Mouse (Mus musculus): ENCODE data around the gene Gm1043.

Gm1043 gene

DNA sequence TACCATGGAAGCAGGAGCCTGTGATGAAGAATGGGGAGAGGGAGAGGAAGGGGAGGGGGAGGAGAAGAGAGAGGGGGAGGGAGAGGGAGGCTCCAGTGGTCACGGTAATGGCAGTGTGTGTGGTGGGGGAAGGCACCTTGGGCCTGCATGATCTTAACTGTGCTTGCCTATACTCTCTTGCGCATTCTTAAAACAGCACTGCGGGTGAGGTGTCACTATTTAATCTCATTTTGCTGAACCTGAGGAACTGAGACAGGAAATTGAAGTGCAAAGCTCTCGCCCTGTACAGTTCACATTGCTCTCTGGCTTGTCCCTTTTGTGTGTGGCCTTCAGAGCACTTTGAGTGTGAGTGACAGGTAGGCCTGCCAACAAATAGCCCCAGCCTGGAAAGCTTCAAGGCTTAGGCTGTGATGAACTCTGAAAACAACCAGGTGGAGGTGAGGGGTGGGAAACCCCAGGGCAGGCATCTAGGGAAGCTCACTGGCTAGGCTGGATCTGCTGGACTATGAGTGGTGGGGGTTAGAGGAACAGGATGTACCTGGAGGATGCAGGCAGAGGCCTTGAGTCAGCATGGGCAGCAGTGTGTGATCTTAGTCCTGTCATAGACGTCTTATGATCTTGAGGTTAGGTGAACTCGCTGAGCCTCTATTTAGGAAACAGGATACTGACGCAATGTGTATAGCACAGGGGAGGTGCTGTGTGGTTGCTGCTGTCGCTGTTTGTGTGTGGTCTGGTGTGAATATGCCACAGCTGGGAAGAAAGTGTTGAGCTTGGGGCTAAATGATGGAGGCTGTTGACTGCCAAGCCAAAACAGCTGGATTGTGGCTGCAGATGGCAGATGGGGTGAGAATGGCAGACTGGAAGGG is 18.2 kb upstream of the Gm1043 start:
- DNase-seq (ENCODE audit: low read depth): peak; percentile 92

DNA sequence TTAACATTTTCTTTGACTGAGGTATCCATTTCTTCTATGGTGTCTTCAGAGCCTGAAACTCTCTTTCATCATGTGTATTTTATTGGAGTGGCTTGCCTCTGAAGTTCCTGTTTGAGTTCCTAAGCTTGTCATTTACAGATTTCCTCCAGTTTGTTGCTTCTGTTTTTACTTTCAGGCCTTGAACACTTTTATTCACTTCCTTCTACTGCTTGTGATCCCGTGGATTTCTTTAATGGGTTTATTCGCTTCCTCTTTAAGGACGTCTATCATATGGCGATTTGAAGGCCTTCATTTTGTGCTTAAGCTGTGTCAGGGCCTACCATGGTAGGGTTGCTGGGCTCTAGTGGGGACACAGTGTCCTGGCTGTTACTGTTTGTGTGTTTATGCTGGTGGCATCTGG is 11.5 kb upstream of the Gm1043 start:
- DNase-seq (ENCODE audit: low read depth): no peak

DNA sequence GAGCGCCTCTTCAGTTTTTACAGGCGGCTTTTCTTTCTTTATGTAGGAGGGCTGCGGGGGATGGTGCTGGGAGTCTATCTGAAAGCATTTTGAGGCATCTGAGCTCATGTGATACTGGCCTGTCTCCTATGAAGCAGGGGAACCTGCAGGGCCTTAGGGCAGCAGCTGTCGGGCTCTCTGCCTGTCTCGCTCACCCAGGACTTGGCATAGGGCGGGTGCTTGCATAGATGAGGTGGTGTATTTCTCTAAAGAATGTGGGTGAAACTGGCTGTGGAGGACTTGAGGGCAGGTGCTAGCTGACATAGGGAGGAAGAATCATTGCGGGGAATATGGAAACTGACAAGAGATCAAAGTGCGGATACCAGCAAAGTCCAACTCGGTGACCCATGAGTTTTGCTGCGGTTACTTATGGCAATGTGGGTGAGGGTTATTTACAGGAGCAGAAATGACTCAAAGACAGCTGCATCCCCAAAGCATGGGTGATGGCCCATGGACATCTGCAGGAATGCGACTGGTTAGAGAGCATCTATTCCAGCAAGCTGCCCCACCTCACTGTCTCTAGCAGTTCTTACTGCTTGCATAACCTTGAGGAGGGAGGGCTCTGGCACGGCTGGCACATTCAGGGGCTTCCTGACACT is 8.4 kb upstream of the Gm1043 start:
- DNase-seq (ENCODE audit: low read depth): no peak

DNA sequence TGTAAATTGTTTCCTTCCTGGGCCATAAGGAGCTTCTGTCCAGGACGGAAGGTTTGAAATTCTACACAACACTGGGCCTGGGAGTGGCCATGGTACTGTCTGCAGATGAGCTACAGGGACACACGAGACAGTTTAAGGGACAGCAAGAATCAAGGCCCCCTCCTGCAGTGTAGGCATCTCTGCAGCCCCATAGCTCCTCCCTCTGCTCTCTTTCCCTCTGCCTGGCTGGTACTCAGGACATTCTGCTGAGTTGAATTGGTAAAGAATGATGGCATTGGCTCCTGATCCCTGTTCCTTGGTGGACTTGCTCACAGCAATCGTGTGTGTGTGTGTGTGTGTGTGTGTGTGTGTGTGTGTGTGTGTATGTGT is 7.9 kb upstream of the Gm1043 start:
- DNase-seq (ENCODE audit: low read depth): no peak

DNA sequence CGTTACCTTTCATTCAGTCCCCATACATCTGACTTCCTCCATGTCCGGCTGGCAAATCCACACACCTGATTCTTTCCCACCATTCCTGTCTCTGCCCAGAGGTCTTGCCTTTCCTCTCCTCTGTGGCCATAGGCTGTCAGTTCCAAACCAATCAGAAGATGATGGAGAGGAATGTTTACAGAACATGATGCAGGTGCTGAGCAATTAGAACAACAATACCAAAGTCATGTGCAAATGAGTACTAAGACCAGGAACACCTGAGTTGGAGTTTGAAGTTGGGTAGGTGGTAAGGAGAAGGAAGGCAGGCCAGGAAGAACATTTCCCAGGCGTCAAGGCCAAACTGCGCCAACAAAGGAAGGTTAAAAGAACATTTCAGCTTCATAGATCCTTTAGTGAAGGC is 5.7 kb upstream of the Gm1043 start:
- no peak for DNase-seq (ENCODE audit: low read depth)

DNA sequence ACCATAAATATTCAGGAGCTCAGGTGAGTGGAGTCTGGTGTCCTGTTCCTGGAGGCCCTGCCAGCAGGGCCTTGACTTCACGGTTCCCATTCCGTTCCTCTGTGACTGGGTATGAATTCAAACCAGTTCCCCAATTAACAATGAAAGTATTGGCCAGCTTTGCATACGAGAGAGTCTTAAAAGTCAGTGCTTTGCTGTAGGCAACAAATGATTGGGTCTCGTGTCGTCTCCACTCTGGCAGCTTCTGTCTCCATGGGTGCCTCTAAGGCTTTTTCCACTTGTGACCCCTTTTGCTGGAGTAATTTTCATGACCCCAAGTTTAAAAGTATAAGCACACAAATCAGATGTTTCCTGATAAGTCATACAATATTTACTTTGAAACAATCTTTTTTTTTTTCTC is 4.6 kb upstream of the Gm1043 start:
- DNase-seq (ENCODE audit: low read depth): no peak

DNA sequence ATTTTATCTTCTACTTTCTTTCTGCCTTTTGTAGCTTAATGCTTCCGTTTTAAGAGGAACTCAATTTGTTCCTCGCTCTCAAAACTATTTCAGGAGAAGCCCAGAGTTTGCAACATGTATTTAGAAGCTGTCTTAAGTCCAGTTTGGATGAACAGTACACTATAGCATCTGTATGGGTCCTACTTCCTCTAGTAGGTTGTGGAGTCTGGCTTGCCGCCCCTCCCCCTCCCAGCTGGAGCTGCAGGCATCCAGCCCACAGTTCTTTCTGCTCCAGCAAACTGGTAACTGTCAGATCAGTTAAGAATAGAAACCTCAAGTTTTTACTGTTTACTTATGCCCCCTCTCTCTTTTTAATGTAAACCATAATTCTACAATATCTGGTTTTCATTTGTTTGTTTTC is 2.8 kb upstream of the Gm1043 start:
- DNase-seq (ENCODE audit: low read depth): peak; percentile 47

DNA sequence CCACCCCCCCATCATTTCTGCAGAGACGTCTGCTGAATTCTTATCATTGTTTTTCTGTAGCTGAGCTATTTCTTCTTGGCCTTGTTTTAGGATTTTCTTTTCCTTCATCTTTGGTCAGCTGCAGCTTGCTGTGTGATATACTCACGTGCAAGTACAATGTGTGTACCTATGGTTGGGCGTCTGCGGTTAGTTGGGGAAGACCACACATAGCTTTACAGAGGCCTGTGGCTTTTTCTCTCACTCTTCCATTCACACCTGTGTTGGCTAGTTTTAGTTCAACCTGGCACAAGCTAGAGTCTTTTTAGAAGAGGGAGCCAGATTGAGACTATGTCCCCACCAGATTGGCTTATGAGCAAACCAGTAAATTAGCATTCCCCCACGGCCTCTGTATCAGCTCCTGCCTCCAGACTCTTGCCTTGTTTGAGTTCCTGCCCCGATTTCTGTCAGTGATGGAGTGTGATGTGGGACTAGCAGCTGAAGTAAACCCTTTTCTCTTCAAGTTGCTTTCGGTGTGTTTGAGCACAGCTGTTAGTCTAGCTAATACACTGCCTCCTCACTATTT is 1.9 kb upstream of the Gm1043 start:
- DNase-seq (ENCODE audit: low read depth): peak; percentile 41

DNA sequence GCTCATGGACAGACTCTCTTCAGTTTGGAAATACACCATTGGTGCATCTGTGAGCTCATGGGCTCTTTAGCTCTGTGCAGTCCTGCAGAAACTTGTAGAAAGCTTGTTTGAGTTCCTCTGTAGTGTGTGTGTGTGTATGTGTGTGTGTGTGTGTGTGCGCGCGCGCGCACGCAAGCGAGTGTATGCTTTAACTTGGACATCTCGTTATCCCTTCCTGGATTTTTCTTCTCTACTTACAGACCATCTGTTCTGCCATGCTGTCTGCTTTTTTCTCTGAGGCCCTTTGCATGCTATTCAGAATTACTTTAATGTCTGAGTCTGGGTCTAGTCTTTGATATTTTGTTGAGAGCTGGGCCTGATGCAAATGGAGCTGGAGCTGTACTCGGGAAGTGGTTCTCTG is 1.3 kb upstream of the Gm1043 start:
- DNase-seq (ENCODE audit: low read depth): no peak

DNA sequence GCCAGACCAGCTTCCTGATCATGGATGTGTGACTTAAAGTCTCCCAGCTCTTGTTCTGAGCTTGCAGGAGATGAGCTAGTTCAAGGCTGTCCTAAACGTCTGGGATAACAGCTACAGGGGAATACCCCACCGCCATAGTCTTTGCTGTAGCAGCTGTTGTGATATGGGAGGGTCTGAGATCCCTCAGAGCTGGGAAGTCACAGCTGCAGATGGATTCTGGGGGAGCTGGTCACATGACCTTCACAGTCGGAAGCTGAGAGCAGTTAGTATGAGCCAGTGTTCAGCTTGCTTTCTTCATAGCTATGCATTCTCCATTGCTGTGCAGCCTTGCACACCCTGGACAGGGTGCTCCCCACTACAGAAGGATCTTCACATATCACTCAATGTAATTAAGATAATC is 748 bp downstream of the Gm1043 start:
- DNase-seq (ENCODE audit: low read depth): no peak

DNA sequence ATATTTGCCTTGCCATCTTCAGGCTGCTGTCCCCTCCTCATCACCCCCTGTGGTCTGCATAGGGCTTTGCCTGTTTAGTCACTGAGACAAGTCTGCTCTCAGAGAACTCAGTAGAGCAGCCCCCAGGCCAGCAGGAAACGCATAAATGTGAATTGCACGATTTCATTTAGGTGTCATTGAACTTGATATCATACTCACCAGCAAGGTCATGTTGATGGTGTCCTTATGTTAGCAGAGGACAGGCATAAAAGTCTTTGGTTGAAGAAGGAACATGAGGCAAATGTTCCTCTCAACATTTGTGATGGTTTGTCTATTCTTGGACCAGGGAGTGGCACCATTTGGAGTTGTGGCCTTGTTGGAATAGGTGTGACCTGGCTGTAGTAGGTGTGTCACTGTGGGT is 2.6 kb downstream of the Gm1043 start:
- DNase-seq (ENCODE audit: low read depth): no peak

DNA sequence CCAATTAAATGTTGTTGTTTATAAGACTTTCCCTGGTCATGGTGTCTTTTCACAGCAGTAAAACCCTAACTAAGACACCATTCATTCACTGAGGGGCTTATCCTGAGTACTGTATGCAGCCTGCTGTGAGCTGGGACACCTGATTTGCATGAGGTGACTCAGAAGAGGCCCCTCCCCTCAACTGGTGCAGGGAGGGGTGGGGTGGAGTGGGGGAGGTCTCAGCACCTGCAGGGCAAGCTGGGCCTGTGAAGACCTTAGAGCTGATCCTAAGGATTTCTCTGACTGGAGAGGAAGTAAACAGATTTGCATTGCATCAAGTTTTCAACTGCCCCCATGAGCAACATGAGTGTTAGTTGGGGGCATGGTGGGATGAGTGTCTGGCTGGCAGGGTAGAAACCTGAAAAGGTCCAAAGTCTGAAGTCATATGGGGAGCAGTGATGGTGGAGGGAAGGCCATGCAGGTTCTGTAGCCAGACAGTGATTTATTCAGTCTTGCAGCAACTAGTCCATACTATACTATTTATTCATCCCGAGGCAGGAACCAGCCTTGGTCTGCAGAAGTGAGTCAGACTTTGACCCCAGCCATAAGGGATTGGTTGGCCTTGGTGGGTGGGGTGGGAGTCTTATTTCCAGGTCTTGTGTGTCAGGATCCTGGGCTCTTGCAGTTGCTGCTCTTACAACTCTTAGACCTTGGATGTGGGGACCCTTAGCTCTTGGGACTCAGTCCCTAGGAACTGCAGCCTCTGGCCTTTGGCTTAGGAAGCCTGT is 3.4 kb downstream of the Gm1043 start:
- no peak for DNase-seq (ENCODE audit: low read depth)

DNA sequence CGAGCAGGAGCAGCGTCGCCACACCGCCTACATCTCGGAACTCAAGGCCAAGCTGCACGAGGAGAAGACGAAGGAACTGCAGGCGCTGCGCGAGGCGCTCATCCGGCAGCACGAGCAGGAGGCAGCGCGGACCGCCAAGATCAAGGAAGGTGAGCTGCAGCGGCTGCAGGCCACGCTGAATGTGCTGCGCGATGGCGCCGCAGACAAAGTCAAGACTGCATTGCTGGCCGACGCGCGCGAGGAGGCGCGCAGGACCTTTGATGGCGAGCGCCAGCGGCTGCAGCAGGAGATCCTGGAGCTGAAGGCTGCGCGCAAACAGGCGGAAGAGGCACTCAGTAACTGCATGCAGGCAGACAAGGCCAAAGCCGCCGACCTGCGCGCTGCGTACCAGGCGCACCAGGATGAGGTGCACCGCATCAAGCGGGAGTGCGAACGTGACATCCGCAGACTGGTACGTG is 6.0 kb downstream of the Gm1043 start:
- no peak for DNase-seq (ENCODE audit: low read depth)

DNA sequence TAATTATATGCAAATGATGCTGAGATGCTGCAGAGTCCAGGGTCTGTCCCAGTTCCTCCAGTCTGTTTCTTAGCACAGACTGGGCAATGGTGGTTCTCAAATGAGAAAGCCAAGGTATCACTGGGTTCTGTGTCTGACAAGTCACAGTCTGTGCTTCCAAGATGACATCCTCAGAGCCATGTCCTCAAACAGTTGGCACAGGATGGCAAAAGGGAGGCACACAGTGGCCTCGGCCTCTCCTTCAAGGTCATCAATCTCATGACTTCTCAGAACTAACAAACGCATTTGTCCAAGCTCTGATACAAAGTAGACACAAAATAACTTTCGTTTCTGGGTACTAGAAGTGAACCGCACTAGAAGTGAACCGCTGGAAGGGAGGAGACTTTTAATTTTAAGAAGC is 9.8 kb downstream of the Gm1043 start:
- DNase-seq (ENCODE audit: low read depth): no peak

DNA sequence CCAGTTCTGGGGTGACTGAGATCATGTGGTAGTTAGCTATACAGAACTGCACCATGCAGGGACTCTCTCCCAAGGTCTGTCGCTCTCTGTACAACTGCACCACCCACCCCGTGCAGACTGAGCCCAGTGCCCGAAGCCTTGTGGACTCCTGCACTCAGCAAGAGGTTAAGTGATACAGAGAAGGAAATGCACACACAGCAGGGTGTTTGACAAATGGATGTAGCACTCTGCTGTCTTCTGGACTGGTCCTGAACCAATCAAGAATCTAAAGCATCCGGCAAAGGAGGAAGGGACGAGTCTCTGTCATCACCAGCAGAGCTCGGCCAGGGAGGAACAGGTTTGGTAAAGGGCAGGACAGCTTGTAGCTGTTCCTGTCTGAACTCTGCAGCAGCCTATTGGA is 12.4 kb downstream of the Gm1043 start:
- DNase-seq (ENCODE audit: low read depth): no peak

DNA sequence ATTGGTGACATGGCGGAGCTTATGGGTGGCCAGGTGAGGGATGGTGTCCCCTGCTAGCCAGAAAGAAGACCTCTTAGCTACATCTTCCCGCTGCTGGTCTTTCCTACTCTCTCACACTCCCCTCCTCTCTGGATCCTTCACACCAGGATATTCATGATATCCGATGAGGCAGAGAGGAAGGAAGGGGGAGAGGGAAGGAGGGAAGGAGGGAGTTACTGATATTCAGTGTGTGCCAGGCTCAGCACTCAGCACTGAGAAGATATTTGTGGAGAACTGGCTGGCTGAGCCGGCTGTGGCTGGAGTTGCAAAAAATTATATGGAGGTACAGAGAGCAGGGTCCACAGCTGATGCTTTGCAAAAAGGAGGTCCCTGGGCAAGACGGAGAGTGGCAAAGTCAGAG is 15.6 kb downstream of the Gm1043 start:
- no peak for DNase-seq (ENCODE audit: low read depth)

DNA sequence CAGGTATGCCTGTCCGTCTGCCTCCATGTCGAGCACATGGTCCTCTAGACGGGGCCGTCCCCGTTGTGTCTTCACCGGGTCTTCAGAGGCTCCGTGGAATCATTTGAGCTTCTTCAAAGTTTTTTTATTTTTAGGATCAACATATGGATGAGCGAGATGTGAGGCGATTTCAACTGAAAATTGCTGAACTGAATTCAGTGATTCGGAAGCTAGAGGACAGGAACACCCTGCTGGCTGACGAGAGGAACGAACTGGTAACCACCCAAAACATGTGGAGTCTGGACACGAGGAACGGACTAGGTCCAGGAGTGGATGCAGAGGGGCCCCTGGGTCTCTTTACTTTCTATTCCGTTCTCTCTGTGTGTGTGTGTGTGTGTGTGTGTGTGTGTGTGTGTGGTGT is 16.5 kb downstream of the Gm1043 start:
- no peak for DNase-seq (ENCODE audit: low read depth)

DNA sequence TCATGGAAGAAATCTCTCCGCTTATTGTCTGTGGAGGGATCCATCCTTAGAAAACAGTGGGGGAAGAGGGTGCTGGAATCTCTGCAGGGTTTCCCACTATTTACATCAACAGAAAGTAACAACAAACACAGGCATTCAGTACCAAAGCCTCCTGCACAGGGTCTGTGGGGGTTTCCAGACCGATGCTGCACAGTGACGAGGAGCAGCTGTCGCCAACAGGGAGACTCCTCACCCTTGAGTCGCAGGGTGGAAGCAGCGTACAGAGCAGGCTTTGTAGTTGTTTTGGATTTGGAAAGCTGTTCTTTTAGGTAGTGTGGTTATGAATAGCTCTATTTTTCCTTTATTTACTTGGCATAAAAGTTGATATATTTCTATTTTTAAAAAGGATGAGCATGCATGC is 16.9 kb downstream of the Gm1043 start:
- no peak for DNase-seq (ENCODE audit: low read depth)

DNA sequence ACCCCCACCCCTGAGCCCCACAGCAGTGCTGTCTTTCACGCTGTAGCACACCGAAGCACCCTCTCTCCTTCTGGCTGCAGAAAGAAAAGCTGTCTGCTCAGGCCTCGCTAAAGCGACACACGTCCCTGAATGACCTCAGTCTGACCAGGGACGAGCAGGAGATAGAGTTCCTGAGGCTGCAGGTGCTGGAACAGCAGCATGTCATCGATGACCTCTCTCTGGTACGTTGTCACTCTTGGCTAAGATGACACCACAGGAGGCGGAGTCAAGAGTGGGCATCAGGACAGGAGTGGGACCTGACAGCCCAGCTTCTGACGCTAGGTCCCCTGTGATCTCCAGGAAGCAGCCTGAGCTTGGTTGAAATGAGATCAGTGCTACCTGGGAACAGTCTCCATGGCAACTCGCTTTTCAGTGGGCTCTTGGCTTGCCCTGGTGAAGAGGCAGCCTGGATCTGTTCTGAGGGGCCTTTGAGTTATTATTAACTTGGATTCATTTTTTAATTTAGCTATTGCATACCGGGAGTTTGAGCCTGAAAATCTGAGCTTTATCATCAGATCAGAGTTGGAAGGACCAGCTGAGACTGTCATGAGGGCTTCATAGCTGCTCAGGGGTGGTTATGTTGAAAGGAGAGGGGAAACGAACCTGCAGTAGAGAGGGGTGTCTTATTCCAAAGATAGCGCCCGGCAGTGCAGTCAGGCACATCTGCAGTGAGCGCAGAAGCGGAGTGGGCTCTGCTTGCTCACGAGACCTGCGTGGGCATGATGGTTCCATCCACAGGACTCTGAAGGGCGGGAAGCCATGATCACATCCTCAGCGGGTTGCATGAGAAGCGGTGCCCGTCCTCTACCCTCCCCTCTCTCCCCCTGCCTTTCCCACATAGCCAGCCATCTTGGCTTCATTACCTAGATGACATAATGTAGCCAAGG is 20.6 kb downstream of the Gm1043 start:
- DNase-seq (ENCODE audit: low read depth): no peak

DNA sequence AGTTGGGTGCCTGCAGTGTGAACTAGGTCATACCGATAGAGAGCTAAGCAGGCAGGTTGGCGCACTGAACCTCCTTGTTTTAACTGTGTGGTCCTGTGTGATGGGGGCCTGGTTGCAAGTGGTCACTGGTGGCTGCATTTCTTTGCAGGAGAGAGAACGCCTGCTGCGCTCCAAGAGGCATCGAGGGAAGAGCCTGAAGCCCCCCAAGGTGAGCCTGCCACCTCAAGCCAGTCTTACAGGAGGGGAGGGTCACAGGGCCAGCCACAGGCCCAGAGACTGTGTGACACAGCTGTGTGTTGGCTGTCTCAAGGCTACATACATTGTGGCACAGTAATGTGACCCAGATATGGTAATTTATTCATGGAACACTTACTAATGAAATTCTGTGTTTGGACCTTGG is 21.9 kb downstream of the Gm1043 start:
- no peak for DNase-seq (ENCODE audit: low read depth)

DNA sequence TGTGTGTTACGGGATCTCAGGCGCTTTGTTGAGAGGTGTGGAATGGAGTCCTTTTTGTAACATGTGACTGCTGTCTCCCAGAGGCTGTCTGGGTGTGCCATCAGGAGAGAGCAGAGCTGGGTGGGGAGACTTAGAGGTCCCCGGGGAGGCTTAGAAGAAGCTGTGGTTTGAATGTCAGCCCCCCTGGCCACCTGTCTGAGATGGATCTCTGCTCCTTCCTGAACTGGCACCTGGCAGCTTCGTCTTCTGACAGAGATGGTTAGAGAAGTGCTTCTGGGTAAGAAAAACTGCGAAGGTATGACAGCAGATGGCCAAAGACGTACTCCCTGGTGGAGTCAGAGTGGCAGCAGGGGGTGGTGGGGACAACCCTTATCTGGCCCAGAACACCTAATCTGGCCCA is 22.4 kb downstream of the Gm1043 start:
- DNase-seq (ENCODE audit: low read depth): no peak

All from naive thymus-derived CD4-positive, alpha-beta T cell, adult 2 months (primary cell).